Mouse (Mus musculus) heart, adult 2 months (tissue): ENCODE measurements around the gene Dctn2.

ENCODE experiments used
- CTCF ChIP-seq: fragments of 200-600 bp; IDR thresholded peaks from 2 replicates; pipeline ENCODE4 v1.8.1; 2022; ENCODE audit warnings: antibody characterized with exemption, mild to moderate bottlenecking, moderate library complexity
- EP300 ChIP-seq: fragments of 200-500 bp; IDR thresholded peaks from 2 replicates; pipeline ENCODE4 v1.6.1; 2011; ENCODE audit warnings: low read depth, low read length, control low read depth; ENCODE audit not compliant: insufficient read depth
- POLR2A ChIP-seq: fragments of 200-500 bp; IDR thresholded peaks from 2 replicates; pipeline ENCODE4 v1.6.1; 2011; ENCODE audit warnings: mild to moderate bottlenecking, low read depth, low read length, control low read depth; ENCODE audit not compliant: insufficient read depth

DNA sequence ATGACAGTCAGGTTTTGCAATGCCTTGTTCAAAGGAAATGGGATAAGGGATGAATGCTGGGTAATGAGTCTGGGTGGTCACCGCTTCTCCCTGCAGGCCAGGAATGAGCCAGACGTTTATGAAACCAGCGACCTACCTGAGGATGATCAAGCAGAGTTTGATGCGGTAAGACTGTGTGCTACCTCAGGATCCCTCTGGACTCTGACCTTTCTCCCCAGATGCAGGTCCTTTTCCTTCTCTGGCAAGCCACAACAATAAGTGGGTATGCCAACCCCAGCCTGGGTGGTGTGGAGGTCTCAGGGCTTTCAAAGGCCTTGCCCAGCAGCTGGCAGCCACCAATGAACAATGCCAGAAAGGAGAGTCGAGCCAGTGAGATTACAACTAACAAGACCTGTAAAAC, 1.1 kb downstream of the Dctn2 start:
- TF ChIP-seq POLR2A (no peak), CTCF (no peak), EP300 (no peak)
